Mouse (Mus musculus) kidney, adult 2 months (tissue): ENCODE data around the gene Eif3j1. TPM values are rescaled to one million over a fixed set of nuclear protein-coding genes. Genes with fewer than 3 reads are reported as not detected.
"Not testable (repeated sequence)": the region's sequence is repeated elsewhere in the genome, so short reads cannot be mapped to it uniquely, and the experiment has no call there.

ENCODE experiments used
- DNase-seq: peaks from one replicate; pipeline ENCODE4 v3.0.0; 2021
- H3K27ac ChIP-seq: fragments of 200-500 bp; 2 replicates; pipeline ENCODE4 v1.5.1; 2012; ENCODE audit warnings: low read depth, low read length, control low read depth, inconsistent platforms; ENCODE audit not compliant: insufficient read depth
- H3K27me3 ChIP-seq: fragments of 200-500 bp; replicated peaks from 2 replicates; pipeline ENCODE4 v1.6.1; 2012; ENCODE audit warnings: mild to moderate bottlenecking, moderate library complexity, low read length, inconsistent platforms; ENCODE audit not compliant: control insufficient read depth, insufficient read depth
- H3K36me3 ChIP-seq: fragments of 200-500 bp; 2 replicates; pipeline ENCODE4 v1.6.1; 2012; ENCODE audit warnings: mild to moderate bottlenecking, moderate library complexity, low read length, inconsistent platforms; ENCODE audit not compliant: control insufficient read depth, insufficient read depth
- H3K4me1 ChIP-seq: fragments of 200-500 bp; 2 replicates; pipeline ENCODE4 v1.6.1; 2011; ENCODE audit warnings: low read length; ENCODE audit not compliant: control insufficient read depth, insufficient read depth
- H3K4me3 ChIP-seq: fragments of 200-500 bp; 2 replicates; pipeline ENCODE4 v1.5.1; 2011; ENCODE audit warnings: mild to moderate bottlenecking, low read depth, low read length, control low read depth; ENCODE audit not compliant: insufficient read depth
- CTCF ChIP-seq: fragments of 200-500 bp; conservative IDR thresholded peaks from 2 replicates; pipeline ENCODE4 v1.5.1; 2011; ENCODE audit warnings: low read depth, mild to moderate bottlenecking, control low read depth, low read length, moderate library complexity, mixed read lengths; ENCODE audit not compliant: insufficient read depth, insufficient read length
- POLR2A ChIP-seq: fragments of 200-500 bp; IDR thresholded peaks from one replicate; pipeline ENCODE4 v1.6.1; 2011; ENCODE audit warnings: low read depth, low read length, control low read depth
- WGBS: fragments of 180-500 bp; shearing (Covaris S2); methylation state at CpG from one replicate; pipeline ENCODE4 v1.1.7; 2018; 5-methylcytosine and 5-hydroxymethylcytosine counted together
- polyA plus RNA-seq: library from polyadenylated mRNA; depleted of rRNA; stranded (reverse); fragments of >200 nt; gene quantifications from 2 replicates; pipeline ENCODE4 v1.2.3, GENCODE M21; 2012

Gene Eif3j1
- polyA plus RNA-seq, 1 experiment: 3.3 TPM

DNA sequence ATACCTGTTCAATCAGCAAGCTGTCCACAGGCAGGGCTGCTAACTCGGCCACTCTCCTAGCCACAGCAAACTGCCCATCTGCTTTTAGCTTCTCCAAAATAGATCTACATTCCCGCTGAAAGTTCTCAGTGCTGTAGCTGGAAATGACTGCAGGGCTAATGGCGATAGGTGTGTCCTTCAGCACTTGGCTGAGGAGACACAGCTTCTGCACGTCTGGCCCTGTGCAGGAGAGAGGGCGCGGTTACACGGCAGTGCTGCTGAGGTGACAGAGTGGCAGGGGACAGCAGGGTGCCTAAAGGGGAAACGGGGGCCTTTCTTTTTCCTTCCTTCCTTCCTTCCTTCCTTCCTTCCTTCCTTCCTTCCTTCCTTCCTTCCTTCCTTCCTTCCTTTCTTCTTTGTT is 37.9 kb downstream of the Eif3j1 start:
- no peak for DNase-seq
- TF ChIP-seq CTCF: no peak
- no peak for TF ChIP-seq POLR2A
- Histone ChIP-seq H3K27me3 (no peaks in the 10 kb centered on the region), H3K4me1 (peaks cover 2% of the 10 kb centered on the region; the same call in 1 of the 2 replicates), H3K36me3 (peaks cover 1% of the 10 kb centered on the region), H3K4me3 (no peak overlapping the region), H3K27ac (no peak overlapping the region)
- 72% methylated on average over 8 of the region's 8 CpGs for WGBS

- Histone ChIP-seq H3K36me3 (peaks cover 1% of the 10 kb centered on the region), H3K27me3 (no peaks in the 10 kb centered on the region), H3K27ac (no peak overlapping the region), H3K4me3 (no peak overlapping the region), H3K4me1 (no peaks in the 10 kb centered on the region)
- no peak for TF ChIP-seq POLR2A
- TF ChIP-seq CTCF: no peak
- no peak for DNase-seq
- whole genome bisulfite sequencing: 91% methylated on average over 6 of the region's 6 CpGs
Measured at GRCm38 (mm10) chr2:122069144-122069912, 41.0 kb downstream of the Eif3j1 start.

DNA sequence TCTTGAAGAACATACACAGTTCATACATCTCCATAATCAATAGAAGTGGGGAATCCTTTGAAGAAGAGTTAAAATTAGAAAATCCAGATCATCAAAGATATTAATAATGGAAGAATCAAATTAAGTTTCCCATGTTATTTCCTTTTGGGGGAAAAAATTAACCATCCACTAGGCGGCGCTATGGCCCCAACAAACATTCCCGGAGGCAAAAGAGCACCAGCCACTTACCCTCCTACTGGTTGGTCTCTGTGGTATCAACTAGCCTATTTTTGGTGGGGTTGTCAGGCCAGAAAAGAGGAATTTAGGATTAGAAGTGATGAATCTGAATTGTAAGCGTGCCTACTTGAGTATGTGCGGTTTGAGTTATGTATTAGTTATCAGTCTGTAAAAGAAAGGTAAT is 41.6 kb downstream of the Eif3j1 start:
- TF ChIP-seq POLR2A: no peak
- TF ChIP-seq CTCF: peak; percentile 73
- Histone ChIP-seq H3K4me3 (no peak overlapping the region), H3K36me3 (peaks cover 1% of the 10 kb centered on the region), H3K27ac (no peak overlapping the region), H3K27me3 (no peaks in the 10 kb centered on the region), H3K4me1 (no peaks in the 10 kb centered on the region)
- 41% methylated on average over 5 of the region's 5 CpGs for WGBS
- DNase-seq: peak; percentile 47

DNA sequence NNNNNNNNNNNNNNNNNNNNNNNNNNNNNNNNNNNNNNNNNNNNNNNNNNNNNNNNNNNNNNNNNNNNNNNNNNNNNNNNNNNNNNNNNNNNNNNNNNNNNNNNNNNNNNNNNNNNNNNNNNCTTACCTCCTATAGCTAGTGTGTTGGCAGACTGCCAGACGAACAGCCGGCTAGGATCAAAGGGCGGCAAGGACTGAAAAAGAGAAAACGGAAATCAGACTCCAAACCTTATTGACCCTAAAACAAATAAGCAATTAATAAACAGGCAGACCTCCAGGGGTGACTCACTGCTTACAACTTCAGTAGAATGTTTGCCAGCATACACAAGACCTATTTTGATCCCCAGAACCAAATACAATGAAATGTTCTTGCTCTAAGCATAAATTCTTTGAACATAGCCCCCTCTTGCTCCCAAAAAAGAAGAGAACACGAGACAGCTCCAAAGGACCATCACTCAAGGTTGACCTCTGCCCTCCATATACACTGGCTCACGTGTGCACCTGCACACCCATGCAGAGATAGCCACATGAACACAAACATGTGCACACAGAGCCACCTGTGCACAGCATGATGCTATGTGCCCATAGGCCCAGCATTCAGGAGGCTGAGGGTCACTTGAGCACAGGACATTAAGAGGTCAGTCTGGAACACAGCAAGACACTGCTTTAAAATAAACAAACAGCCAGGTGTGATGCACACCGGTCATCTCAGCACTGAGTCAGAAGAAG is 53.5 kb downstream of the Eif3j1 start:
- no peak overlapping the region for H3K4me3 ChIP-seq
- 33% methylated on average over 7 of the region's 7 CpGs for WGBS
- no peaks in the 10 kb centered on the region for H3K27me3 ChIP-seq
- H3K27ac ChIP-seq: no peak overlapping the region
- no peaks in the 10 kb centered on the region; the same call in none of the 2 replicates for H3K36me3 ChIP-seq
- DNase-seq: peak; percentile 36
- H3K4me1 ChIP-seq: no peaks in the 10 kb centered on the region
- TF ChIP-seq CTCF (no peak), POLR2A (no peak)

DNA sequence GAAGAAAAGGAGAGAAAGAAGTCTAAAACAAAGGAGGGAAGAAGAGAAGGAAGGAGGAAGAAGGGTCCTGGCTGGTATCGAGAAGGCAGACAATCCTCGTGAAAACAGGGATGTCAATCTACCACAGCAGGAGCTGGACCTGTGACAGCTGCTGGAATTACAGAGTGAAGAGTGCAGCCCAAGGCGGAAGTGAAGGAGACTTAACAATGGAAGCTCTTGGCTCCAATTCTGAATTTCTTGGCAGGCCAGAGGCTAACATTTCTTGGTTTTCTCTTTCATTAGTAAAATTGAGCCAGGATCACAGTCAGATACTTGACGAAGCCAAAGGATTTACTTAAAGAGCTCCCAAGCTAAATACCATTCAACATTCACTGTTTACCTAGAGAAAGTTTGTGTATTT is 58.1 kb downstream of the Eif3j1 start:
- Histone ChIP-seq H3K27me3 (no peaks in the 10 kb centered on the region), H3K4me1 (no peaks in the 10 kb centered on the region), H3K4me3 (no peak overlapping the region), H3K27ac (no peak overlapping the region), H3K36me3 (peaks cover 2% of the 10 kb centered on the region)
- WGBS: 78% methylated on average over 4 of the region's 4 CpGs
- DNase-seq: peak; percentile 12
- TF ChIP-seq CTCF (no peak), POLR2A (no peak)

DNA sequence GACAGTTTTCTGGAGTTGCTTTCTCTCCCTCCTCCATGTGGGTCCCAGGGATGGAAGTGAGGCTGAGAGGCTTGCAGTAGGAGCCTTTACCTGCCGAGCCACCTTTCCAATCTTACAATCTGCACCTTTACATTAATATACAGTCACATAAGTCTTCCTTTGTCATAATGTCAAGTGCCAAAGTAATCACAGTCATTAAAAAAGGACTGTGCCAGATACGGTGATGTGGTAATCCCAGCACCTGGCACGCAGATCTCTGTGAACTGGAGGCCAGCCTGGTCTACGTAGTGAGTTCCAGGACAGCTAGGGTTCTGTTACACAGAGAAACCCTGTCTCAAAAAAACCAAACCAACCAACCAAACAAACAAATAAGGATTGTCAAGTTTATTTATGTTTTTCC is 65.5 kb downstream of the Eif3j1 start:
- no peaks in the 10 kb centered on the region for H3K4me1 ChIP-seq
- WGBS: 92% methylated on average over 4 of the region's 4 CpGs
- H3K27ac ChIP-seq: no peak overlapping the region
- no peak for TF ChIP-seq POLR2A
- no peak for TF ChIP-seq CTCF
- no peak overlapping the region for H3K4me3 ChIP-seq
- peaks cover 2% of the 10 kb centered on the region; the same call in 1 of the 2 replicates for H3K36me3 ChIP-seq
- no peak for DNase-seq
- H3K27me3 ChIP-seq: no peaks in the 10 kb centered on the region

GRCm38 (mm10) chr2:122097686-122098085 is 69.3 kb downstream of the Eif3j1 start:
- not testable (repeated sequence) for H3K27me3 ChIP-seq, H3K4me1 ChIP-seq, H3K4me3 ChIP-seq, H3K36me3 ChIP-seq, H3K27ac ChIP-seq, DNase-seq
- WGBS: 88% methylated on average over 5 of the region's 5 CpGs
